Mouse (Mus musculus) embryonic facial prominence, embryonic 14.5 days (tissue): Measurements from ENCODE around the gene Odc1. TPM values are rescaled to one million over a fixed set of nuclear protein-coding genes. Genes with fewer than 3 reads are reported as not detected.

ENCODE experiments used
- ATAC-seq: fragments of 200-750 bp; cut with Nextera tagmentation; 2 replicates; pipeline ENCODE4 v1.8.0; 2017; ENCODE audit warnings: low read depth, moderate number of reproducible peaks, moderate TSS enrichment
- DNase-seq: peaks from one replicate; pipeline ENCODE4 v3.0.0-alpha.2; 2015; ENCODE audit warnings: low spot score
- H3K27ac ChIP-seq: fragments of 300-500 bp; sonication (generic); replicated peaks from 2 replicates; pipeline ENCODE4 v1.5.1; 2014; ENCODE audit warnings: low read depth, mild to moderate bottlenecking, low read length, moderate library complexity
- H3K27me3 ChIP-seq: fragments of 300-500 bp; sonication (generic); replicated peaks from 2 replicates; pipeline ENCODE4 v1.6.1; 2014; ENCODE audit warnings: low read length; ENCODE audit not compliant: control insufficient read depth, insufficient read depth
- H3K36me3 ChIP-seq: fragments of 300-500 bp; sonication (generic); 2 replicates; pipeline ENCODE4 v1.6.1; 2014; ENCODE audit warnings: low read length, mixed read lengths; ENCODE audit not compliant: control insufficient read depth, insufficient read depth
- H3K4me1 ChIP-seq: fragments of 300-500 bp; sonication (generic); 2 replicates; pipeline ENCODE4 v1.6.1; 2014; ENCODE audit warnings: antibody characterized with exemption, low read length; ENCODE audit not compliant: control insufficient read depth, insufficient read depth
- H3K4me2 ChIP-seq: fragments of 300-500 bp; sonication (generic); 2 replicates; pipeline ENCODE4 v1.6.1; 2014; ENCODE audit warnings: low read depth, mild to moderate bottlenecking, low read length, moderate library complexity, mixed read lengths
- H3K4me3 ChIP-seq: fragments of 300-500 bp; sonication (generic); 2 replicates; pipeline ENCODE4 v1.5.1; 2014; ENCODE audit warnings: low read depth, mild to moderate bottlenecking, low read length
- H3K9ac ChIP-seq: fragments of 300-500 bp; sonication (generic); 2 replicates; pipeline ENCODE4 v1.6.1; 2014; ENCODE audit warnings: low read depth, mild to moderate bottlenecking, low read length, moderate library complexity, mixed read lengths
- H3K9me3 ChIP-seq: fragments of 300-500 bp; sonication (generic); 2 replicates; pipeline ENCODE4 v1.6.1; 2016; ENCODE audit warnings: low read length; ENCODE audit not compliant: control insufficient read depth
- WGBS: fragments of 180-500 bp; shearing (Covaris S2); extraction: QIAGEN DNeasy Blood & Tissue Kit; methylation state at CpG from one replicate; pipeline ENCODE4 v1.1.7; 2014; 5-methylcytosine and 5-hydroxymethylcytosine counted together
- polyA plus RNA-seq: library from polyadenylated mRNA; unstranded; fragments of >200 nt; fragmentation: Nextera tagmentation; extraction: Ambion mirVana; gene quantifications from 2 replicates; pipeline ENCODE4 v1.2.1, GENCODE M21; 2014

The Odc1 gene
- polyA plus RNA-seq, 1 experiment from 2014 or later, result 180 TPM

DNA sequence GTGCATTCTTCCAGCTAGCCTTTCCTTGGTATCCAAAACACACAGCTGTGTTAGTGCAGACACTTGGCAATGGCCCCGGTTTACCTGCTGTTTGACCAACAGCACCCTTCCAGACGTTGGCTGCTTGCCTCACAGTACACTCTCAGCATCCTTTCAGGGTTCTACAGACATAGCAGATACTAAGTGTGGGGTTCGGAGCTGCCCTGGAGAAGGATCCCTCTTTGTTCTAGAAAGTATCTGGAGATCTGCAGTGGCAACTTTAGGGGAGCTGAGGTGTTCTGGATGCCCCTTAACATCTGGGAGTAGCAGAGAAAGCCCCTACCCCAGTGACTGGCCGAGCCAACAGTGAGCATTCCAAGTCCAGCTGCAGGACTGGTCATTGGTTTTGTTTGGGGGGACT is 30.0 kb downstream of the Odc1 start:
- Histone ChIP-seq H3K27me3 (no peaks in the 10 kb centered on the region), H3K4me3 (no peak overlapping the region), H3K9me3 (no peaks in the 10 kb centered on the region), H3K4me1 (peaks cover 3% of the 10 kb centered on the region), H3K36me3 (no peaks in the 10 kb centered on the region), H3K27ac (no peak overlapping the region), H3K9ac (no peak overlapping the region), H3K4me2 (no peak overlapping the region)
- ATAC-seq (no peak), DNase-seq (no peak)
- 76% methylated on average over 4 of the region's 4 CpGs for WGBS

- DNase-seq (peak; percentile 34), ATAC-seq (peak; percentile 32)
- 46% methylated on average over 5 of the region's 5 CpGs for WGBS
- Histone ChIP-seq H3K4me1 (peaks cover 3% of the 10 kb centered on the region), H3K9me3 (no peaks in the 10 kb centered on the region), H3K27me3 (no peaks in the 10 kb centered on the region), H3K36me3 (no peaks in the 10 kb centered on the region), H3K27ac (no peak overlapping the region; the same call in 1 of the 2 replicates), H3K9ac (no peak overlapping the region), H3K4me3 (no peak overlapping the region), H3K4me2 (no peak overlapping the region)
Observed at GRCm38 (mm10) chr12:17575156-17575910, 30.7 kb downstream of the Odc1 start.

DNA sequence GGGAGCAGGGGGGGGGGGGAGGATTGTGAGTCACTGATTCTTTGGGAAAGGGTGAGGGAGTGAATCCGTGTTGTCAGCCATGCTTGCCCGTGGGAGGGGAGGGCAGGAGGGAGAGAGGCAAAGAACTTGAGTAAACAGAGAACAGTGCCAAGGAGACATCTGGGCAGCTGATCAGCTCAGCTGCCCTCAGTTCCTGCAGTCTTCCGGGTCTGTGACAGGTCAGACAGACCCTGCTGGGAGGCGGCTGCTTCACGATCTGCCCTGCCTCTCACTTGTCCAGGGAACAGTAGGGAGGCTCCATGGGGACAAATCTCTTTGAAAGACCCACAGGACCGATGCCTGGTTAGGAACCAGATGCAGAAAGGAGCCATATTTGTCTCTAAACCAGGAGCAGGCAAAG is 31.4 kb downstream of the Odc1 start:
- H3K4me2 ChIP-seq, result no peak overlapping the region
- ATAC-seq, result peak; percentile 74
- 9% methylated on average over 6 of the region's 6 CpGs for WGBS

DNA sequence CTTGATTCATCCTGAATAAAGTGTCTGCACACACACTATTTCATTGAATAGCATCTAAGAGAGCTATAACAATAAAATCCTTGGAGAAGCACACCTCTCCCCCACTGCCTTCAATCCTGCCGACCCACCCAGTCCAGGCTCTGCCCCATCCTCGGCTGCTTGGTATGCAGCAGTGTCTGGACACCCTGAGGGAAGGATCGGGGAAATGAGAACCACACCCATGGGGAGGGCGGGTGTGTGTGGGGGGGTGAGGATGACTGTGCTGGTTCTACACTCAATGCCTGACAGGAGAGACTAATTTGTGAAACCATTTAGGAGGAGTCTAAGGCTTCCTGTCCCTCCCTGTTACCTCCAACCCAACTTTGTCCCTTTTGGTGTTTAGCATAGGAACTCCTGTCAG is 34.0 kb downstream of the Odc1 start:
- no peak for ATAC-seq
- Histone ChIP-seq H3K4me3 (no peak overlapping the region), H3K9ac (no peak overlapping the region), H3K4me2 (no peak overlapping the region), H3K4me1 (peaks cover 3% of the 10 kb centered on the region), H3K27ac (no peak overlapping the region), H3K27me3 (no peaks in the 10 kb centered on the region), H3K36me3 (no peaks in the 10 kb centered on the region), H3K9me3 (no peaks in the 10 kb centered on the region)
- WGBS, result 37% methylated on average over 4 of the region's 4 CpGs
- no peak for DNase-seq

More for the DNA sequence above, 31.4 kb downstream of the Odc1 start:
- Histone ChIP-seq H3K9ac (no peak overlapping the region), H3K36me3 (no peaks in the 10 kb centered on the region), H3K4me3 (no peak overlapping the region), H3K4me1 (peaks cover 3% of the 10 kb centered on the region), H3K9me3 (no peaks in the 10 kb centered on the region), H3K27me3 (no peaks in the 10 kb centered on the region), H3K27ac (no peak overlapping the region)
- DNase-seq, result peak; percentile 67

DNA sequence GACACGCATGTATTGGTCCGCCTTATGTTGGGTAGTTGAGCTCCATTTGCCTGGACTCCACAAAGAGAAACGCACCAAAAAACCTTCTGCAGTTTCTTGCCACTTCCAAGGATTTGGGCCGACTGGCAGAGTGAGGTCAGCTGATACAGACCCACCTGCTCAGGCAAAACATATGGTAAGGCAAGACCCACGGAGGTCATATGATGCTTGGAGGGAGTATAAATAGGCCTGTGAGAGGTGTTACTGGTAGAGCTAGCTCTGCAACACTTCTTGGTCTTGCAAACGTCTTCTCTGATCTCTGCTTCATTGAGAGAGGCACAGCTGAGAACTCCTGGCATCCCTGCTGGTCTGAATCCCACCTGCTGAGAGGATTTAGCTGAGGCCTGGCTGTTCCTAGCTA is 36.4 kb downstream of the Odc1 start:
- DNase-seq, result no peak
- Histone ChIP-seq H3K9ac (no peak overlapping the region), H3K27ac (no peak overlapping the region), H3K4me1 (peaks cover 7% of the 10 kb centered on the region), H3K9me3 (no peaks in the 10 kb centered on the region), H3K27me3 (no peaks in the 10 kb centered on the region), H3K4me3 (no peak overlapping the region), H3K4me2 (no peak overlapping the region), H3K36me3 (no peaks in the 10 kb centered on the region)
- ATAC-seq, result no peak
- WGBS, result 65% methylated on average over 6 of the region's 6 CpGs

- Histone ChIP-seq H3K4me3 (no peak overlapping the region), H3K4me2 (no peak overlapping the region)
Observed at GRCm38 (mm10) chr12:17582406-17582805, 37.8 kb downstream of the Odc1 start.

GRCm38 (mm10) chr12:17583860-17584259 is 39.3 kb downstream of the Odc1 start:
- Histone ChIP-seq H3K9ac (no peak overlapping the region), H3K4me2 (no peak overlapping the region), H3K36me3 (no peaks in the 10 kb centered on the region), H3K9me3 (no peaks in the 10 kb centered on the region), H3K4me1 (0 out of 2 replicates have a peak, but pooled peaks cover 3% of the 10 kb centered on the region), H3K27ac (peak overlapping the region; percentile 70), H3K4me3 (no peak overlapping the region), H3K27me3 (no peaks in the 10 kb centered on the region)
- 7% methylated on average over 3 of the region's 3 CpGs for WGBS
- ATAC-seq (peak; percentile 94), DNase-seq (peak; percentile 92)

More at GRCm38 (mm10) chr12:17582406-17582805, 37.8 kb downstream of the Odc1 start:
- H3K9ac ChIP-seq, result no peak overlapping the region
- H3K36me3 ChIP-seq, result no peaks in the 10 kb centered on the region
- DNase-seq (no peak), ATAC-seq (no peak)
- H3K9me3 ChIP-seq, result no peaks in the 10 kb centered on the region
- H3K4me1 ChIP-seq, result 0 out of 2 replicates have a peak, but pooled peaks cover 3% of the 10 kb centered on the region
- 95% methylated on average over 4 of the region's 4 CpGs for WGBS
- no peak overlapping the region for H3K27ac ChIP-seq
- no peaks in the 10 kb centered on the region for H3K27me3 ChIP-seq

DNA sequence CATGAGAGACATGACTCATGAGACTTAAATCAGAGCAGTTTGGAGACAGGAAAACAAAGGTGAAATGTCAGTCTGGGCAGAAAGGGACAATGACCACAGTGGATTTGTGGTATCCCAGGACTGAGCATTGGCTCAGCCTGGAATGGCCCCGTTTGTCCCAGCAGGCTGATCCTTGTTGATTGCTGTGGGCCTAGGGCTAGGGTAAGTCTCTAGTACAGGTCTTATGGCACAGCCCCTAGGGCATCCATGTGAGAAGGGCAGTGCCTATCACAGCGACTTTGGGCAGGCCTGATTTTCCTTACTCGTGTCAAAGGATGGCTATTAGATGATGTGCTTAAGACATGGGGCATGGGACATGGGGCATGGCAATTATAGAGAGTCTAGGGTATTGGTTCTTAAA is 41.4 kb downstream of the Odc1 start:
- no peak overlapping the region for H3K4me3 ChIP-seq
- no peaks in the 10 kb centered on the region for H3K36me3 ChIP-seq
- 74% methylated on average over 3 of the region's 3 CpGs for WGBS
- no peaks in the 10 kb centered on the region for H3K9me3 ChIP-seq
- no peak overlapping the region for H3K4me2 ChIP-seq
- no peak overlapping the region for H3K9ac ChIP-seq
- no peak for DNase-seq
- H3K27me3 ChIP-seq, result no peaks in the 10 kb centered on the region
- 0 out of 2 replicates have a peak, but pooled peaks cover 3% of the 10 kb centered on the region for H3K4me1 ChIP-seq
- no peak overlapping the region for H3K27ac ChIP-seq
- ATAC-seq, result no peak

DNA sequence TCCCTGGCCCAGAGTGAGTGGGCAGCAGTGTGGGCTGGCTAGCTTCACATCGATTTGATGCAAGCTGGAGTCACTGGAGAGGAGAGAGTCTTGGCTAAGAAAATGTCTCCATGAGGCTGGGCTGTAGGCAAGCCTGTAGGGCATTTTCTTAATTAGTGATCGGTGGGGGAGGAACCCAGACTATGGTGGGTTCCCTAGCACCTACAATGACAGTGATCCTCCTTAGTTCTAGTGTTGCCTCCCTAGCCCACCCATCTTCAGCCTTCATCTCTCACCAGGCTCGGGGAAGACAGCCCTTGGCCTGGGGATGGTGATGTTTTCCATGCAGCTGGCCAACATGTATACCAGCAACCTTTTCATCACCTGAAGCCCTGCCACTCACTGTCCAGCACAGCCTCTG is 43.8 kb downstream of the Odc1 start:
- Histone ChIP-seq H3K9ac (no peak overlapping the region), H3K4me2 (no peak overlapping the region), H3K4me3 (no peak overlapping the region), H3K36me3 (no peaks in the 10 kb centered on the region), H3K27me3 (no peaks in the 10 kb centered on the region), H3K27ac (no peak overlapping the region), H3K9me3 (no peaks in the 10 kb centered on the region), H3K4me1 (0 out of 2 replicates have a peak, but pooled peaks cover 3% of the 10 kb centered on the region)
- whole genome bisulfite sequencing, result 85% methylated on average over 3 of the region's 3 CpGs
- DNase-seq (no peak), ATAC-seq (no peak)
